Mouse (Mus musculus) layer of hippocampus, adult 9-11 months (tissue): ENCODE results near the gene Gm21425.
"Not testable (repeated sequence)": the region's sequence is repeated elsewhere in the genome, so short reads cannot be mapped to it uniquely, and the experiment has no call there.

Experiments used
- DNase-seq: peaks from one replicate; pipeline ENCODE4 v3.0.0; 2022

Gm21425 gene

DNA sequence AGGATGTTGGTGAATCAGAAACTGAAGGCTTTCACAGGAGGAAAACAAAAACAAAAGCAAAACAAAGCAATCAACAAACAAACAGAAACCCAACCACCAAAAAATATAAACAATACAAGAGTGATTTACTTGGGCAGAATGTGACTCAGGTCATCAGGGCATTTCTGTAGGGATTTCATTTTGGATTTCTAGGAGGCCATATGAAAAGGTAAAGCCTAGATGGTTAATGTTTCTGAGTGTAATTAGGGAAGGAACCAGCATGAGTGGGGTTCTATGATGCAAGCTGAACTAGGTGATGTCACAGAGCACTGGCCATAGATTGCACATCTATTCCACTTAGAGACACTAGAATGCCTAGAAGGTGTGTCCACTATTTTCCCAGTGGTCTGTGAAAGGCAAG lies at the start of gene Gm21425:
Gene Gm21425 (plus strand): TSS at position 301 of the 400 bp plus-strand sequence.
- not testable (repeated sequence) for DNase-seq

DNA sequence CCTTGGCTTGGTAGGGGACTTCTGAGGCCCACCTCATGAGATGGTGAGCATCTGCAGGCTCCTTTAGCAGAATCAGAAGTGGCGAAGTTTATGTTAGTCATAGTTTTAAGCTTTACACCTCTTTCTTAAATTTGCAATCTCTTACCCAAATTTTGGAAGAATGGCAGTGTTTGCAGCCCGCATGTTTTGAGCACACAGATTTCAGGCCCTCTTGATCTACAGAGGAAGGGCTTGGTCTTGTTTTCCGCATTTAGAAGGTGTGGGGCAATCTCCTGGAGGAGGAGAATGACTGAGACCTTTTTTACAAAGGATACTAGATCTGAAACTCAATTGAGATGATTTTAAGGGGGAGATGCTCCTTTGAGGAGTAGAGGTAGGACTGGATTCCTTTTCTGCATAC lies 28.4 kb upstream of the Gm21425 start, which contains the start of gene Gm21891:
Gene Gm21891 (minus strand): TSS at position 101 of the 400 bp plus-strand sequence.
- DNase-seq = not testable (repeated sequence)
